Mouse (Mus musculus): ENCODE results near the gene Csrnp2.

- TF ChIP-seq POLR2A (IDR thresholded peaks at IDR 0.05; ENCODE audit: low read depth, low read length) = no peak
- no peak for TF ChIP-seq CTCF (IDR thresholded peaks at IDR 0.05; ENCODE audit: extremely low read depth, insufficient read length, insufficient replicate concordance, low read depth, low read length)
Observed at GRCm38 (mm10) chr15:100494647-100495046, 641 bp downstream of the Csrnp2 start.

Data from small intestine, adult 2 months (tissue).